Mouse (Mus musculus): ENCODE measurements around the gene Anp32b. TPM values are rescaled to one million over a fixed set of nuclear protein-coding genes. Genes with fewer than 3 reads are reported as not detected.

Gene Anp32b
- polyA plus RNA-seq, 1 experiment from 2014 or later = 259 TPM

DNA sequence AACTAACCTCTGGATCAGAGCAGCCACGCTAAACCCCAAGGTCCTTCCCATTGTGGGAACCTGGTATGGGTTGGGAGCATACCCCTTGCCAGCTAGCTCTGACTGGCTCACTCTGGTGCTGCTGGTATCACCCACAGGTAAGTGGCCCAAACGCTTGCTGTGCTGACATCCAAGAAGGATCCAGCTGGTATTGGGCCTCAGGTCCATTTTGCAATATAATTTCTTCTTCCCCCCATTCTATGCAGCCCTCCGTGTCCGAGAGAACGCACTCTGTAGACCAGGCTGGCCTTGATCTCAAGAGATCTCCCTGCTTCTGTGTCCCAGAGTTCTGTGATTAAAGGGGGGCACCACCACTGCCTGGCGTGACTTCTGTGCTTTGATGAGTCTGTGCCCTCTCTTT lies 42.4 kb downstream of the Anp32b start:
- no peaks in the 10 kb centered on the region; the same call in none of the 2 replicates for H3K4me1 ChIP-seq
- WGBS = 96% methylated on average over 6 of the region's 6 CpGs
- no peaks in the 10 kb centered on the region for H3K9me3 ChIP-seq
- H3K27me3 ChIP-seq (replicated peaks) = no peaks in the 10 kb centered on the region
- no peak overlapping the region for H3K4me3 ChIP-seq (replicated peaks)
- no peak overlapping the region for H3K9ac ChIP-seq
- no peak overlapping the region for H3K4me2 ChIP-seq
- no peak overlapping the region for H3K27ac ChIP-seq
- H3K36me3 ChIP-seq = peaks cover 22% of the 10 kb centered on the region
- no peak for ATAC-seq (ENCODE audit: insufficient read depth, low FRiP score, low read depth)

DNA sequence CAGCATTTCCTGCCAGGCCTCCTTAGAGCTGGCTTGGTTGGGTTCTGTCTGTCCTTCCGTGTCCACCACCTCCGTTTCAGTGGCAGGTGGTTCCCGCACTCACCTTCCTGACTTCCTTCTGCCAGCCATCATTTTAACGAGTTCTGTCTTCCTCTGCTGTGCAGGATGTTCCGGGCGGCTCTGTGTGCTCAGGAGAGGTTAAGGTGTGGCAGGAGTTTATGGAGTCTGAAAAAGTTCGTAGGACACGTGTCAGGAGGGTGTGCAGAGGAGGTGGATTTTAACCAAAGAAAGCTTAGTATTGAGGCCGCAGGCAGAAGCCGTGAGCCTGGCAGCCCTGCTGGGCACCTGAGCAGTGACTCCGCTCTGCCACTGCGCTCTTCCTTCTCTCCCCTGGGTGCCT lies 44.8 kb downstream of the Anp32b start:
- Histone ChIP-seq H3K27me3 (replicated peaks) (no peaks in the 10 kb centered on the region), H3K4me2 (no peak overlapping the region), H3K9ac (no peak overlapping the region), H3K36me3 (peaks cover 28% of the 10 kb centered on the region), H3K4me1 (no peaks in the 10 kb centered on the region; the same call in 1 of the 2 replicates), H3K4me3 (replicated peaks) (no peak overlapping the region), H3K9me3 (no peaks in the 10 kb centered on the region), H3K27ac (no peak overlapping the region)
- 77% methylated on average over 12 of the region's 12 CpGs for WGBS
- no peak for ATAC-seq (ENCODE audit: insufficient read depth, low FRiP score, low read depth)

DNA sequence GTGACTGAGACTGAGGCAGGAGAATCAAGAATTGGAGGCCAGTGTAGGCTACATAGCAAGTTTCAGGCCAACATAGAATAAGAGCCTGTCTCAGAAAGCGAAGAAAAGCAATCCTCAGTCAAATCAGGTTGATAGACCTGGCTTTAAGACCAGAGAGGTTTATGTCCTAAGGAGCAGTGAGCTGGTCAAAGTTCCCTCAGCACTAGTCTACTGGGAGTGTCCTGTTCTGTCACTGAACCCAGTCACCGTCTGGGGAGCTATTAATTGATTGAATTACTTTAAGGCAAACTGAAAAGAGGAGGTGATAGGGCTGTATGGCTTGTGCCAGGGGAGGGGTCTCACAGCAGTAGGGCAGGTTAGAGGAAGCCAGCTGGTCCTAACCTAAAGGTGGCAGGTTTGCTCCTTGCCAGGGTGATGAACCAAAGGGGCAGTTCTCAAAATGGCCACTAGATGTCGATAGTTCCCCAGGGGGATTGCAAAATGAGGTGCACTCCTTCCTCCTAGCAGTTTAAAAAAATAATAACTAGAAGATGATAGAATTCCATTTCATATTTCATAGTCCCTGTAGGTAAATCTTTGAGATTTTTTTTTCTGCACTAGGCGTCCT lies 46.7 kb downstream of the Anp32b start:
- 49% methylated on average over 4 of the region's 4 CpGs for WGBS
- ATAC-seq (ENCODE audit: insufficient read depth, low FRiP score, low read depth) = no peak
- no peaks in the 10 kb centered on the region for H3K27me3 ChIP-seq (replicated peaks)
- peaks cover 35% of the 10 kb centered on the region for H3K36me3 ChIP-seq
- H3K9ac ChIP-seq = no peak overlapping the region
- no peak overlapping the region for H3K4me3 ChIP-seq (replicated peaks)
- no peak overlapping the region for H3K27ac ChIP-seq
- no peaks in the 10 kb centered on the region for H3K4me1 ChIP-seq
- no peak overlapping the region for H3K4me2 ChIP-seq
- H3K9me3 ChIP-seq = no peaks in the 10 kb centered on the region

DNA sequence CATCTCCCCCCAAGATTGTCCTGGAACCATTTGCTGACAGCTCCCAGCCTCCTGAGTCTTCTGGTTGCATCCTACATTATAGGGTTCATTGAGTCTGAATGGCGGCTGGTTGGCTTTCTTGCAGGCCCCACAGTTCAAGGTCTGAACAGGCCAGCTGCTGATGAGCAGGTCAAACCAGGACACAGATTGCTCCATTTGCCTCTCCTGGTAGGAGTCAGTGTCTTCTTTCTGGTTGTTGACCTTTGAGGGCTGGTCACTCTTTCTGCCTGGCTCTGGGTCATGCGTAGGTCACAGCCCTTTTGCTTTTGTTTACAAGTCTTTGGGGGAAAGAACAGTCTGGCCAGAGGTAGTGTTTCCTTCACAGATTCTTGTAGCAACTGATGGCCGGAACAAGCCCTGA lies 47.8 kb downstream of the Anp32b start:
- 63% methylated on average over 3 of the region's 3 CpGs for WGBS
- Histone ChIP-seq H3K9me3 (no peaks in the 10 kb centered on the region), H3K9ac (no peak overlapping the region), H3K4me3 (replicated peaks) (no peak overlapping the region), H3K27me3 (replicated peaks) (no peaks in the 10 kb centered on the region), H3K36me3 (peaks cover 32% of the 10 kb centered on the region), H3K4me1 (no peaks in the 10 kb centered on the region), H3K27ac (no peak overlapping the region), H3K4me2 (no peak overlapping the region)
- no peak for ATAC-seq (ENCODE audit: insufficient read depth, low FRiP score, low read depth)

DNA sequence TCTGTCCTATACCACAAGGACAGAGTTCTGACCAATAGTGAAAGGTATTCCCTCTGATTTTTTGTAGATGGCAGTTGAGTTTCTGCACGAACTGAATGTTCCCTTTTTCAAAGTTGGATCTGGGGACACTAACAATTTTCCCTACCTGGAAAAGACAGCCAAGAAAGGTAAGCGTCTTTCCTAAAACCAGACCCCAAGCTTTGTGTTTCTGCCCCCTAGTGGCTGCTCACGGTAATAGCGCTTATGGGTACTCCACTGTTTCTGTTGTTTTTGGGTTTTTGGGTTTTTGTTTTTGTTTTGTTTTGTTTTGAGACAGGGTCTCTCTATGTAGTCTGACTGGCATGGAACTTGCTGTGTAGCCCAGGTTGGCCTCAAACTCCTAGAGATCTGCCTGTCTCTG lies 48.3 kb downstream of the Anp32b start:
- 13% methylated on average over 4 of the region's 4 CpGs for WGBS
- Histone ChIP-seq H3K4me1 (no peaks in the 10 kb centered on the region), H3K36me3 (peaks cover 30% of the 10 kb centered on the region), H3K27me3 (replicated peaks) (no peaks in the 10 kb centered on the region), H3K4me3 (replicated peaks) (no peak overlapping the region), H3K27ac (no peak overlapping the region), H3K9me3 (no peaks in the 10 kb centered on the region), H3K4me2 (no peak overlapping the region), H3K9ac (no peak overlapping the region)
- ATAC-seq (ENCODE audit: insufficient read depth, low FRiP score, low read depth) = no peak

DNA sequence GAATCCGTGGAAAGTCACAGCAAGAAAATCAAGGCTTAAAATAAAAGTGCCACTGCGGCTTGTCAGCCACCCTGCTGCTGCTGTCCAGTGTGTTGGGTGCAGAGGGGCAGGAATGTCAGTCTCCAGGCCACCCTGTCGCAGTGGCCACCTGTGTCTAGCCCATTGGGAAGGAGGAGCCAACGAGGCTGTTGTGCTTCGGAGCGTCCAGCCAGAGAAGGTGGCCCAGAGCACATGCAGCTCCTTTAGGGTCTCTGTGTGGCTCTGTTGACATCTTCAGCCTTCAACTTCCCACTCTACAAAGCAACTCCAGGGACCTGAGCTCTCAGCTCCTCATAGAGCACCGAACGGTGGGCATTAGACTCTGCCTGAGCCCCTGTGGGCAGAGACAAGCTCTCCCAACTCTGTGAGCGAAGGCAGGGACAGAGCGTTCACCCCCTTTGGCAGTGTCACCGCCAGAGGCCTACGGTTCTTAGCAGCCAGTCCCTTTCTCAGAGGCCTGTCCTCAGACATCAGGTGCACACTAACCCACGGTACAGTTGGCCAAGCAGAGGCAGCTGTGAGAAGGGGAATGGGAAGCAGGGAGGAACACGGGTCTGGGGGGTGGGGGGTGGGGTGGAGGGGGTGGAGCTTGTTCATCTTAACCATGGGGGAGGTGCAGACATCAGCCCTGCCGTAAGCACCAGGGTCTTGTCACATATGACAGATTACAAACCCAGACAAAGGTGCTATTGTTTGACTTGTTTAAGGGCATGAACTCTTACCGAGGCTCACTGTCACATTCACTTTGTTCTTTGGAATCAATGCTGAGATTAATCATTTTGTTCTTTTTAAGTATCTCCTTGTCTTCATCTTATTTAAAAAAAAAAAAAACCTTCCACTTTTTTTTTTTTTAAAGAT lies 52.2 kb downstream of the Anp32b start:
- H3K4me3 ChIP-seq (replicated peaks) = no peak overlapping the region
- no peak overlapping the region for H3K4me2 ChIP-seq
- no peaks in the 10 kb centered on the region for H3K9me3 ChIP-seq
- no peak overlapping the region for H3K27ac ChIP-seq
- H3K36me3 ChIP-seq = peaks cover 23% of the 10 kb centered on the region
- no peak for ATAC-seq (ENCODE audit: insufficient read depth, low FRiP score, low read depth)
- H3K27me3 ChIP-seq (replicated peaks) = no peaks in the 10 kb centered on the region
- no peak overlapping the region for H3K9ac ChIP-seq
- 0 out of 2 replicates have a peak, but pooled peaks cover 5% of the 10 kb centered on the region for H3K4me1 ChIP-seq
- 67% methylated on average over 16 of the region's 16 CpGs for WGBS

DNA sequence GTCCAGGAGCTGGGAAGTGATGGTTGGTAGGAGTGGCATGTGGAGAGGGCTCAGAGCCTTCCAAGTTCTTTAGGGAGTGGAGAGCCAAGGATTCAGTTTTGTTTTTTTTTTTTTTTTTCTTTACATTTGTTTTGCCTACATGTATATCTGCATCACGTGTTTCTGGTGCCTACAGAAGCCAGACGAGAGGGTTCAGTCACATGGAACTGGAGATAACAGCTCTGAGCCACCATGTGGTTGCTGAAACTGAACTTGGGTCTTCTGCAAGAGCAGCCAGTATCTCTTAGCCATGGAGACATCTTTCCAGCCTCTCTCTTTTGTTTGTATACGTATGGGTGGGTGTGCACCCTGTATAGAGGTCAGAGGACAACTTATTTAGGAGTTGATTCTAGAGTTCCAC lies 53.2 kb downstream of the Anp32b start:
- Histone ChIP-seq H3K36me3 (peaks cover 23% of the 10 kb centered on the region), H3K9me3 (no peaks in the 10 kb centered on the region), H3K4me1 (0 out of 2 replicates have a peak, but pooled peaks cover 5% of the 10 kb centered on the region), H3K4me3 (replicated peaks) (no peak overlapping the region), H3K9ac (no peak overlapping the region), H3K4me2 (no peak overlapping the region), H3K27ac (no peak overlapping the region), H3K27me3 (replicated peaks) (no peaks in the 10 kb centered on the region)
- 69% methylated on average over 3 of the region's 3 CpGs for WGBS
- ATAC-seq (ENCODE audit: insufficient read depth, low FRiP score, low read depth) = no peak

DNA sequence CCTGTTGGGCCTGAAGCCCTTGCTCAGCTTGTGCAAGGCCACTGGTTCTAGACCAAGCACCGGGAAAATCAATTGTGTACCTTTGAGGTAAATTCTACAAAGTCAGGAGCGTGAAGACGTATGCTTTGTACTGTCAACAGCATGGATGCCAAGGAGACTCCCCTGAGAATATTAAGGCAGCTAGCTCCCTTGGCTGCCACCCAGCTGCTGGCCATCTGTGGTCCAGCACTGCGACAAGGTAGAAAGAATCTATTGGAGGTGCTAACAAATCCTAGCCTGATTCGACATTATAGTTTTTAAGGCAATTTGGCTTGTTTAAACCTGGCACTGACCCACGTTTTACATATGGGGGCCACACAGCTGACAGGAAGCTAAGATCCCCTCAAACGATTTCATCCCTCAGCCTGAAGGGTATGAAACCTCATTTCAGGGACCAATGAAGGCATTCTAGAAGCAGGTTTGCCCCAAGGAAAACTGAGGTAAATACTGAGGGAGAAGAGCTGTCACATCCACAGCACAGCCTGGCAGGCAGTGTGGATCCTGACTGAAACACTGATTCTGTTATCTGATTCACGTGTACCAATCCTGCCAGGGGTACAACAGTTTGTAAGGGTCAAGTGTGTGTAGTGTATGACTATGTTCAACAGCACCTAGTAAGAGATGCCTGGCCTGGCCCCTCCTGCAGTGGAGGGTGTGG lies 54.8 kb downstream of the Anp32b start:
- no peak overlapping the region for H3K4me2 ChIP-seq
- no peak overlapping the region for H3K27ac ChIP-seq
- no peak for ATAC-seq (ENCODE audit: insufficient read depth, low FRiP score, low read depth)
- H3K4me1 ChIP-seq = 0 out of 2 replicates have a peak, but pooled peaks cover 5% of the 10 kb centered on the region
- no peak overlapping the region for H3K9ac ChIP-seq
- H3K4me3 ChIP-seq (replicated peaks) = no peak overlapping the region
- H3K36me3 ChIP-seq = peaks cover 18% of the 10 kb centered on the region
- 62% methylated on average over 8 of the region's 8 CpGs for WGBS
- H3K9me3 ChIP-seq = no peaks in the 10 kb centered on the region
- no peaks in the 10 kb centered on the region for H3K27me3 ChIP-seq (replicated peaks)

DNA sequence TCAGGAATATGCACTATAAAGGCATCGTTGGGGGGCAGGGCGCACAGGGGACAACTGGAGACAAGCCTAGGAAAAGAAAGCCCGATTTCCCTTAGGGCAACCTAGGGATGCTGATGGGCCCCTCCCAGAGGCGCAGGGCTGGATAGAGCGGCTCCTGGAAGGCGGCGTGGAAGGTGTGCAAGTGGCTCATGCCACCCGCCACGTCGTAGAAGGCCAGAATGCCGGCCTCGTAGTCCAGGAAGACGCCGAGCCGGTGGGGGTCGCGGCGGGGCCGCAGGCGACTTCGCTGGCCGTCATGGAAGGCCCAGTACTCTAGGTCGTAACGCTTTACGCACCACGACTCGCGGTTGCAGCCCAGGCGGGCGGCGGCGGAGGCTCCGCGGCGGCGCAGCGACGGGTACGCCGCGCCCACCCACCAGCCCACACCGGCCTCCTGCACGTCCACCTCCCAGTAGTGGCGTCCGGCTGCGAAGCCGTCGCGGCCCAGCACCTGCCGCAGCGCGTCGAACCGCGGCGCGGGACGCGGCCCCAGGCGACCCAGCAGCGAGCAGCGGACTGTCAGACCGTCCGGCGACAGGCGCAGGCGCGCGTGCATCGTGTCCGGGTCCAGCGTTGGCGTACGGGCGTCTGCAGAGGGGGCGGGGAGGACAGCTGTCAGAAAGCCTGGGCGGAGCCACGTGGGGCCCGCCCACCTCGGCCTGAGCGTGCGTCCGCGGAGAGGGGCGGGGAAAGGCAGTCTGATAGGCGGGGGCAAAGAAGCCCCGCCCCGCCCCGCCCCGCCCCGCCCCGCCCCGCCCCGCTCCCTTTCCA lies 56.3 kb downstream of the Anp32b start:
- H3K4me3 ChIP-seq (replicated peaks) = peak overlapping the region; percentile 67
- peaks cover 12% of the 10 kb centered on the region; the same call in 1 of the 2 replicates for H3K36me3 ChIP-seq
- no peaks in the 10 kb centered on the region for H3K27me3 ChIP-seq (replicated peaks)
- WGBS = under 1% methylated on average over 93 of the region's 94 CpGs
- peak overlapping the region; percentile 48; the same call in 1 of the 2 replicates for H3K9ac ChIP-seq
- H3K4me1 ChIP-seq = 0 out of 2 replicates have a peak, but pooled peaks cover 5% of the 10 kb centered on the region
- no peak overlapping the region for H3K27ac ChIP-seq
- peak overlapping the region; percentile 97 for H3K4me2 ChIP-seq
- peak; percentile 96 for ATAC-seq (ENCODE audit: insufficient read depth, low FRiP score, low read depth)
- no peaks in the 10 kb centered on the region for H3K9me3 ChIP-seq

DNA sequence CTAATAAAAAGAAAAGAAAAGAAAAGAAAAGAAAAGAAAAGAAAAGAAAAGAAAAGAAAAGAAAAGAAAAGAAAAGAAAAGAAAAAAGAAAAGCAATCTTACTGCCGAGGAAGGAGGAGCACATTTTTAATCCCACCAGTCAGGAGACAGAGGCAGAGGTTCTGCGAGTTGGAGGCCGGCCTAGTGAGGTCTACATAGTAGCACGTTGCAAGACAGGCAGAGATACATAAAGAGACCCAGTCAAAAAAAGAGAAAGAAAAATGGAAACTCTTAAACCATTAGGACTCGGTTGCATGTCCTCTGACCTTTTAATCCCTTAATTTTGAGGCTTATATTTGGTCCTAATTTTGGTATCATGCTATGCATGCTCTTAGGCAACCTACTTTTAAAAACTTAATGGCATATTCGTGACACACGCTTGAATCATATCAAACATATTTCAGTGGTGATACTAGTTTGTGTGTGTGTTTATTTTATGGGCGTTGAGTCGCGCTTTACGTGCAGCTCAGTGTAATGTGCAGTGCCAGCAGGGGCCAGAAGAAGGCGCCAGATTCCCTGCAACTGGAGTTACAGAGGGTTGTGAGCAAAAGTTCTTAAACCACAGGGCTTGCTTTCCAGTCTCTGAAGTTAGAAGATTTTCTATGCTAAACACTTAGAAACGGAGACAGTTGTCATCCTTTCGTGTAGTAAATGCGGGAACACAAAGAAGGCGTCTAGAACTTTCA lies 57.2 kb downstream of the Anp32b start:
- peak overlapping the region; percentile 97 for H3K4me2 ChIP-seq
- 0 out of 2 replicates have a peak, but pooled peaks cover 5% of the 10 kb centered on the region for H3K4me1 ChIP-seq
- H3K27ac ChIP-seq = peak overlapping the region; percentile 70; the same call in 1 of the 2 replicates
- H3K9me3 ChIP-seq = no peaks in the 10 kb centered on the region
- no peak; the same call in 1 of the 2 replicates for ATAC-seq (ENCODE audit: insufficient read depth, low FRiP score, low read depth)
- H3K27me3 ChIP-seq (replicated peaks) = no peaks in the 10 kb centered on the region
- H3K9ac ChIP-seq = no peak overlapping the region
- 0 out of 2 replicates have a peak, but pooled peaks cover 5% of the 10 kb centered on the region for H3K36me3 ChIP-seq
- peak overlapping the region; percentile 67 for H3K4me3 ChIP-seq (replicated peaks)
- 8% methylated on average over 16 of the region's 16 CpGs for WGBS

DNA sequence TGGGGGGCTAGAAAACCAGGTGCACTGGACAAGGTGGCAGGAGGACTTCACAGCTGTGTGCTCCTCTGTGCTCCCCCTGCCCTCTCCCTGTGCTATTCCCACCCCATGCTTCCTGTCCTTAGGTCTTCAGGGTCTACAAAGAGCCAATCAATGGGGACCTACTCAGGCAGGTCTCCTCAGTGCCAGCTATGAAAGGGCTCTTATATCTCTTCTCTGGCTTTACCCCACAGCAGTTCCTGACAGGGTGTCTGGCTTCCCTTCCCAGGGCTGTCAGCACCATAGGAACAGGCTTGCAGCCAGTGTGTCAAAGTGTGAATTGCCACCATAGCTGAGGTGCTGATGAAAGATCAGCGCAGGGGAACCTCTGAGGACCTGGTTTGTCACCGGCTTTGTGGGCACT lies 69.8 kb downstream of the Anp32b start:
- WGBS = 67% methylated on average over 2 of the region's 2 CpGs
- H3K9me3 ChIP-seq = no peaks in the 10 kb centered on the region
- no peaks in the 10 kb centered on the region for H3K36me3 ChIP-seq
- H3K4me1 ChIP-seq = no peaks in the 10 kb centered on the region
- no peak overlapping the region for H3K9ac ChIP-seq
- no peak overlapping the region for H3K27ac ChIP-seq
- H3K4me3 ChIP-seq (replicated peaks) = no peak overlapping the region
- no peaks in the 10 kb centered on the region for H3K27me3 ChIP-seq (replicated peaks)
- no peak for ATAC-seq (ENCODE audit: insufficient read depth, low FRiP score, low read depth)
- H3K4me2 ChIP-seq = no peak overlapping the region
